Mouse (Mus musculus) left cerebral cortex, postnatal 25 days (tissue): Measurements from ENCODE around the gene Lce1a2. TPM values are rescaled to one million over a fixed set of nuclear protein-coding genes. Genes with fewer than 3 reads are reported as not detected.
A peak's percentile ranks its signal among the peaks of the same experiment; 100 is the strongest.
"Not testable (repeated sequence)": the region's sequence is repeated elsewhere in the genome, so short reads cannot be mapped to it uniquely, and the experiment has no call there.

Source experiments
- DNase-seq, 2 experiments: peaks; one replicate each; pipeline ENCODE4 v3.0.0; 2022; ENCODE audit warnings: low spot score in 2 of 2, mixed read lengths in 1 of 2
- intact Hi-C: fragments of 180-260 bp; cut with DNase I; formaldehyde crosslinking; loops from one replicate; pipeline ENCODE4 v1.15.1; 2025
- total RNA-seq, 2 experiments: library from RNA; stranded (reverse); gene quantifications; 2 replicates each; pipeline ENCODE4 v1.2.3; 2021

Gene Lce1a2
- total RNA-seq: not detected

DNA sequence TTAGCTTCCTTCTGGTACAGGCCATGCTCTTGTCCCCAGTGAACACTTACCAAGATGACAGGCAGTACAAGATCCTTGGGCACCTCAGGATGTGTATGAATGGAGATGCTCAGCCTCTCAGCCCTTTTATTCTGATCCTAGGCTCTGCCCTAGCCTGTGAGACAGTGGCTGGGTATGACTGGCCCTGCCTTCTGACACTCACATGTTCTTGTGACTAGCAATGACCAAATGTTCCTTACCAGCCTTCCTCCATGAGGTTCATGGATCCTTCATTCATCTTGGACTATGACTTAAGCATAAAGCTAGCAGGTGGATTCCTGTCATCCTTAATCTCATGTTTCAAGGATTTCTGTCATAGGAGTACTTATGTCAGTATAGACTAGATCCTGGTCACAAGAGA lies at the start of gene Lce1a2:
Gene Lce1a2 (minus strand): TSS at position 101 of the 400 bp plus-strand sequence.
- DNase-seq: no peak
- intact Hi-C loops: no loop called here

DNA sequence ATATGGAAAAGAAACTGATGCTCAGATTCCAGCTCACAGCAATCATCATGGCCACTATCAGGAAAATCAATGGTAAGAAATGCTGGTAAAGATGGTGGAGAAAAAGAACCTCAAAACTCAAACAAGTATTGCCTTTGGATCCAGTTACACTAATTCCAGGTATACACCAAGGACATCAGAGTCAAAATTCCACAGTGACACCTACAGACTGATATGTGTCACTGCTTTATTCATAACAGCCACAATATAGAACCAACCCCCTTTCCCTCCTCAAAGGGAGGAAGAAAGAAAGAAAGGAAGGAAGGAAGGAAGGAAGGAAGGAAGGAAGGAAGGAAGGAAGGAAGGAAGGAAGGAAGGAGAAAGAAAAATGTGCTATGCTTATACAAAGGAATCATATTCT lies 45.0 kb upstream of the Lce1a2 start:
- intact Hi-C loops: no loop called here
- DNase-seq: no peak

DNA sequence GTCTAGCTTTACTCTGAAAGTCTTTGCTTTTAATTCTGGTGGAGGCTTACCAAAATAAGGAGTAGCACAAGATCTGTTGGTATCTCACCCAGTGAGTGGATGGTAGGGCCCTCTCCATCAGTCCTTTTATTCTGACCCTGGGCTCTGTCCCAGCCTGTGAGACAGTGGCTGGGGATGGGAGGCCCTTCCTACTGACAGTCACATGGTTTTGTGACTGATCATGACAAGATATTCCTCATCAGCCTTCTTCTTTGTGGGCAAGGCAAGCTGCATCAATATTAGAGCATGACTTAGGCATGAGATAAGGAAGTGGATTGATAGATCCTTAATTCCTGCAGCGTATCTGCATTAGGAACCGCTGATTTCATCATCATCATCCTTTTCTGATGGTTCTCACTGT lies 38.9 kb upstream of the Lce1a2 start, which contains the start of gene Lce1e:
Gene Lce1e (minus strand): TSS at position 101 of the 400 bp plus-strand sequence.
- intact Hi-C loops: no loop called here
- no peak for DNase-seq

DNA sequence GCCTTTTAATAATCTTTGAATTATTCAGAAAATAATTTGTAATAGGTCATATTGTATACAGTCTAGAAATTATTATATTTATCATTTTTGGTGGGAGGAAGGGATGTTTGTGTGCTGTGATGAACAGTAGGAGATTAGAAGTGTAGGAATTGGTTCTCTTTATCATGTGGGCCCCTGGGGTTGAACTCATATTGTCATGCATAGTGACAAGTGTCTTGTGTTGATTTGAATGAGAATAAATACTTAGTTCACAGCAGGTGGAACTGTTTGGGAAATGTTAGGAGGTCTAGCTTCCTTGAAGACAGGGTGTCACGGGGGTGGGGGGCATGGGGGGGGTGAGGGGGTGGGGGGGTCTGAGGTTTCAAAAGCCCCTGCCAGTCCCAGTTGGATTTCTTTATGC lies 24.5 kb upstream of the Lce1a2 start:
- DNase-seq: no peak
- intact Hi-C loops: no loop called here

DNA sequence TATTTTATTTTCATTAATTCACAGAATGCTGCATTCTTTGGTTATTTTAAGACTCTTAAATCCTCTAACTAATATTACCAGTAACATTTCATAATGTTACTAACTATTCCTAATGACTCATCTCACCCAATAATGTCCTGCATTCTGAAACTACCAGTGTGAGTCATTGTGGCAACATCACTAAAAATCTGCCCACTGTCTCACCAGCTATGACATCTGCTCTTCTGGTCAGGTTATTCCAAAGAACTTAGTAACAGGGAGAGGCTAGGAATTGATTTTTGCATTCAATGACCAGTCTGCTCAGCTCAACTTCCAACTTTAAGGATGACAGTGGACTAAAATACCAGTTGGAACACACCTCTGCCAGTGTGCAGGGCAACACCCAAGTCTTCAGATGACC lies 21.6 kb upstream of the Lce1a2 start:
- intact Hi-C loops: no loop called here
- DNase-seq: no peak

DNA sequence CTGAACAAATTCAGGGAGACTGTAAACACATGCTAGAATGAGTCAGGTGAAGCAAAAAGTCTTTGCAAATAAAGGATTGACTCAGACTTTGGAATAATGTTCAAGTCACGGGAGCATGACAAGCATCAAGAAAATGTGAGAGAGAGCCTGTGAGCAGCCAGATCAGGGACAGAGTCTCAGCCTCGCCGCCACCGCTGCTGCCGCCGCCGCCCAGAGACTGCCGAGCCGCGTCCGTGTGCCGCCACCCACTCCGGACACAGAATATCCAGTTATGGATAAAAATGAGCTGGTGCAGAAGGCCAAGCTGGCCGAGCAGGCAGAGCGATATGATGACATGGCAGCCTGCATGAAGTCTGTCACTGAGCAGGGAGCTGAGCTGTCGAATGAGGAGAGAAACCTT lies 19.0 kb upstream of the Lce1a2 start:
- peak in 1 of 2 experiments; percentile 2 for DNase-seq
- intact Hi-C loops: not testable (repeated sequence)

DNA sequence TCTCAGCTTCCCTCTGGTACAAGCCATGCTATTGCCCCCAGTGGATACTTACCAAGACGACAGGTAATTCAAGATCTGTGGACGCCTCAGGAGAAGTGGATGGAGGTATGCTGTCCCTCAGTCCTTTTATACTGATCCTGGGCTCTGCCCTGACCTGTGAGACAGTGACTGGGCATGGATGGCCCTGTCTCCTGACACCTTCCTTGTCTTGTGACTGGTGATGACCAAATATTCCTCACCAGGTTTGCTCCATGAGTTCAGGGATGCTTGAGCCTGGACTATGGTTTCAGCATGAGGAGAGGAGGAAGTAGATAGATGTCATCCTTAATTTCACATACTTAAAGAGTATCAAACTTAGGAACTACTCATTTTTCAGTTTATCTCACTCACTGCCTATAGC lies 17.0 kb upstream of the Lce1a2 start, which contains the start of gene Lce1d:
Gene Lce1d (minus strand): TSS at position 101 of the 400 bp plus-strand sequence.
- DNase-seq: no peak
- intact Hi-C loops: no loop called here

DNA sequence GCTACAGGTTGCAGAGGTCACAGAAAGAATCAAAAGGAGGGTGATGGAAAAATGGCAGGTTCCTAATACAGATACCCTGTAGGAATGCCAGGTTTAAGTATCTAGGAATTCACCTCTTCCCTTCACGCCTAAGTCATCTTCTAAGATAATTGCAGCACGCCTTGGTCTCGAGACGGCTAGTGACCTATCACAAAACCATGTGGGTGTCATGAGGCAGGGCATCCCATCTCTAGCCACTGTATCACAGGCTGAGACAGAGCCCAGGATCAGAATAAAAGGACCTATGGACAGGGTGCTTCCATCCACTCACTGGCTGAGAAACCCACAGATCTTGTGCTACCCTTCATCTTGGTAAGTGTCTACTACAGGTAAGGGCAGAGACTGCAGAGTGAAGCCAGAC lies 8.8 kb upstream of the Lce1a2 start, which contains the start of gene Lce1c:
Gene Lce1c (plus strand): TSS at position 301 of the 400 bp plus-strand sequence.
- no peak for DNase-seq
- intact Hi-C loops: no loop called here

DNA sequence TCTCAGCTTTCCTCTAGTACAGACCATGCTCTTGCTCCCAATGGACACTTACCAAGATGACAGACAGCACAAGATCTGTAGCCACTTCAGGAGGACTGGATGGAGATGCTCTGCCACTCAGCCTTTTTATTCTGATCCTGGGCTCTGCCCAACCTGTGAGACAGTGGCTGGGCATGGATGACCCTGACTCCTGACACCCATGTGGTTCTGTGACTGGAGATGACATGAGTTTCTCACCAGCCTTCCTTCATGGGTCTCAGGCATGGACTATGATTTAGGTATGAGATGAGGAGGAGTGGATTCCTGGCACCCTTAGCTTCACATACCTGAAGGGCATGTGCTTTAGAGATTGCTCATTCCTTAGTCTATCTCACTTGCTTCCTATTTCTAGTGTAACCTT lies 13.3 kb downstream of the Lce1a2 start, which contains the start of gene Lce1b:
Gene Lce1b (minus strand): TSS at position 101 of the 400 bp plus-strand sequence.
- intact Hi-C loops: no loop called here
- DNase-seq: no peak

DNA sequence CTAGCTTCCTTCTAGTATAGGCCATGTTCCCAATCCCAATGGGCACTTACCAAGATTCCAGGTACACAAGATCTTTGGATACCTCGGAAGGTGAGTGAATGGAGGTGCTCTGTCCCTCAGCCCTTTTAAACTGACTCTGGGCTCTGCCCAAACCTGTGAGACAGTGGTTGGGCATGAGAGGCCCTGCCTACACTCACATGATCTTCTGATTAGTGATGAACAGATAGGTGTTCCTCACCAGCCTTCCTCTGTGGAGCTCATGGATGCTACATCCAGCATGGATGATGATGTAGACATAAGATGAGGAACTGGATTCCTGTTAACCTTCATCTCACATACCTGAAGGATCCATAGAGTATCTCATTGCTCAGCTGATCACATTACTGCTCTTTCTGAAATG lies 21.9 kb downstream of the Lce1a2 start, which contains the start of gene Lce1a1:
Gene Lce1a1 (minus strand): TSS at position 101 of the 400 bp plus-strand sequence.
- intact Hi-C loops: no loop called here
- no peak for DNase-seq

DNA sequence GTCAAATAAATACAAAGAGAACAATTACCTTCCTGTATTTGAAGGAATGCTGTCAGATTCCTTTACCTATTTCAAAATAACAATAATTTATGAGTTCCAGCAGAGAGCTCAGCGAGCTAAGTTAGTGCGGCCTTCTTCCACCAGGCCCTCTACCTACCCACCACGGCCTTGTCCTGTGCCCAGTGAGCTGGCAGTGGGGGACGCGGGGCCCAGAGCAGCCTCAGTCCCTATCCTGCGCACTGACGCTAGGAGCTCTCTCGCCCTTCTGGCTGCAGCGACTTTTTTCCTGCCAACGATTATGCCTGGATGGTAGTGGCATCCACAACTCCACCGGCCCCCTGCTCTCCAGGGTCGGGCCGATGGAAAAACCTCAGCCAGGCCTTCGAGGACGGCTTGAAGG lies 30.3 kb downstream of the Lce1a2 start:
- no peak for DNase-seq
- intact Hi-C loops: no loop called here

DNA sequence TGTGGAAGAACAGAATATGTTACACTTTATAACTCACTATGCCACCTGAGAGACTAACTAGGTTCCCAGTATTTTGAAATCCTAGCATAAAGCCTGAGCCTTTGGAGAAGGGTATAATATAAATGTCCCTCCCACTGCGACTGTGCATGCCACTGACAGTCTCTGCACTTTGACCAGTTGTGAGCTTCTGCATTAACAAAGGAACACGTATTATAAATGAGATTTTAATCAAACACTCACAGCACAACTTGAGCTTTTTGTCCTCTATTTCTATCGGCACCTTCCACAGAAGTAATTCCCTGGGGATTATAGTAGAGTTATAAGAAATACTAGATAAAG lies 31.5 kb downstream of the Lce1a2 start:
- DNase-seq: no peak
- intact Hi-C loops: no loop called here

DNA sequence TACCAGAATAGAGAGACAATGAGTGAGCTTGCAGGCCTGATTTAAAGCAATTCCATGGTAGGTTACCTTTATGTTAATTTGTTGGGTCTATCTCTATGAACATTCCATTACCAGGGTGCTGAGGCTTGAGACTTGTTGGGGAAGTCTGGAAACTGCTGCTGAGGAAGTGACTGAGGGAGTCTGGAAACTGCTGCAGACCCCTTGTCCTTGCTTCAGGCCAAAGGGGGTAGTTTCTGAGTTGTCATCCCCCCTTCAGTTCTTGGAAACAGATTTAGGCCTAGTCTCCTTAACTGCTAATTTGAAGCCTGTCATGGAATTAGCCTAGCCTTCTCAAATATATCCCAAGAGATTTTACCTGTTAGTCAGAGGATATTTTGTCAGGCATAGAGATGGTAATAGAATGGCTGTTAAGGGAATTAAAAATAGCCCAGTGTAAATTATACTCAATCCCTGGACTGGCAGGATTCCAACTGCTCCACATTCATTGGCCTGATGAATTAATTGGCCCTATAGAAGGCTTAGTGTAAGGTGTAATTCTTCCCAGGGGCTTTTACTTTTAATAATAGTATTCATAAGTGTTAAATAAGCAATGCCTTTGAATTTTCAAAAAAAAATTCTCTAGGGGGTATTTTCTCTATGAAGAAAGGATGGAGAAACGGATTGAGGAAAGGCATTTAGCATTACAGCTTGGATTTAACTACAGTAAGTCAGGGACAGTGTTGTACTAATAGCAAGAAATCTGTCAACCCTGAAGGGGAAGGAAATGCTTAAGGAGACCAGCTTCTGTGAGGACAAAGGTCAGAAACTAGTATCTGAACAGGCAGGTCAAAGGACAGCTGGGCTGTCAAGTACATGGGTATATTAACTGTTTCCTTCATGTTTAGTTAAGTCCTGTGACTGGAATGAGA lies 32.1 kb downstream of the Lce1a2 start:
- DNase-seq: no peak

DNA sequence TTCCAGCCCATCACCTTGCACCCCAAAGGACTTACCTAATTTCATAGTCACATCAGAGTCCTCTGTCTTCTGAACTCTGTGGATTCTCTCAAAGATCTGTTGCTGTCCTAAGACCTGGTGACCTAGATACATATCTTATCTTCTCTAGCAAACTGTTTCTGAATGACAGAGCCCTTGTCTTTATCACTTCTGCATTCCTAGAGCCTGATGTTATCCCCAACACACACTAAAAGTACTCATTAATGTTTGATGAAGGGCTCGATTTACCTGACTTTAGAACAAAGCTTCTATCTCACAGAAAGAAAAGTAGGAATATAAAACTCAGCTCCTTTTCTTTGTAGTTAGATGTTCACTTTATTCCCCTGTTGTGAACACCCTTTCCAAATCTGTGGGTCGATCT lies 48.6 kb downstream of the Lce1a2 start, which contains the start of gene Lce6a:
Gene Lce6a (minus strand): TSS at position 101 of the 400 bp plus-strand sequence.
- no peak for DNase-seq
- intact Hi-C loops: no loop called here

More for the DNA sequence above, 32.1 kb downstream of the Lce1a2 start:
- intact Hi-C loops: no loop called here

Other genes starting within 250 kb of the Lce1a2 start
- 1 to 10 TPM; 3.5 to 3.9 TPM for gene Gm9774, start 240.9 kb downstream of the Lce1a2 start, total RNA-seq
- not detected for gene Sprr2k, start 237.7 kb downstream of the Lce1a2 start, total RNA-seq
- not detected for gene Sprr1b, start 231.5 kb downstream of the Lce1a2 start, total RNA-seq
- gene Sprr3, start 211.6 kb downstream of the Lce1a2 start, total RNA-seq: not detected
- not detected for gene Sprr1a, start 184.4 kb downstream of the Lce1a2 start, total RNA-seq
- not detected for gene Sprr4, start 169.8 kb downstream of the Lce1a2 start, total RNA-seq
- not detected for gene 2310046K23Rik, start 135.8 kb downstream of the Lce1a2 start, total RNA-seq
- not detected for gene Ivl, start 96.6 kb downstream of the Lce1a2 start, total RNA-seq
- gene Smcp, start 81.3 kb downstream of the Lce1a2 start, total RNA-seq: not detected
- gene 2210017I01Rik, start 62.8 kb downstream of the Lce1a2 start, total RNA-seq: not detected
- not detected for gene Lce6a, start 48.7 kb downstream of the Lce1a2 start, total RNA-seq
- not detected for gene Lce1a1, start 22.0 kb downstream of the Lce1a2 start, total RNA-seq
- not detected for gene Lce1b, start 13.4 kb downstream of the Lce1a2 start, total RNA-seq
- gene Lce1c, start 8.9 kb upstream of the Lce1a2 start, total RNA-seq: not detected
- not detected for gene Lce1d, start 16.9 kb upstream of the Lce1a2 start, total RNA-seq
- not detected for gene Lce1e, start 38.8 kb upstream of the Lce1a2 start, total RNA-seq
- gene Lce1f, start 50.0 kb upstream of the Lce1a2 start, total RNA-seq: not detected
- gene Gm38119, start 68.8 kb upstream of the Lce1a2 start, total RNA-seq: not detected
- gene Lce1g, start 82.0 kb upstream of the Lce1a2 start, total RNA-seq: not detected
- gene Lce1h, start 94.8 kb upstream of the Lce1a2 start, total RNA-seq: not detected
- gene Lce1i, start 108.6 kb upstream of the Lce1a2 start, total RNA-seq: not detected
- gene Lce1j, start 120.2 kb upstream of the Lce1a2 start, total RNA-seq: not detected
- gene Lce1k, start 137.6 kb upstream of the Lce1a2 start, total RNA-seq: not detected
- gene Kprp, start 156.9 kb upstream of the Lce1a2 start, total RNA-seq: not detected
- not detected for gene Lce1l, start 181.0 kb upstream of the Lce1a2 start, total RNA-seq
- not detected for gene 2310050C09Rik, start 199.9 kb upstream of the Lce1a2 start, total RNA-seq